Mouse (Mus musculus) stomach, embryonic 14.5 days (tissue): ENCODE results near the gene Stard8. TPM values are rescaled to one million over a fixed set of nuclear protein-coding genes. Genes with fewer than 3 reads are reported as not detected.

Experiments used
- ATAC-seq: fragments of 200-750 bp; cut with Nextera tagmentation; 2 replicates; pipeline ENCODE4 v1.8.0; 2017; ENCODE audit warnings: low read depth, moderate TSS enrichment; ENCODE audit not compliant: insufficient number of reproducible peaks, insufficient read depth, low FRiP score
- H3K27ac ChIP-seq: fragments of 300-500 bp; sonication (generic); 2 replicates; pipeline ENCODE4 v1.5.1; 2014; ENCODE audit warnings: mild to moderate bottlenecking, low read length, moderate library complexity, mixed read lengths
- H3K27me3 ChIP-seq: fragments of 300-500 bp; sonication (generic); 2 replicates; pipeline ENCODE4 v1.6.1; 2014; ENCODE audit warnings: low read length, control low read depth, mixed read lengths; ENCODE audit not compliant: control insufficient read depth, insufficient read depth
- H3K36me3 ChIP-seq: fragments of 300-500 bp; sonication (generic); 2 replicates; pipeline ENCODE4 v1.6.1; 2014; ENCODE audit warnings: mild to moderate bottlenecking, control low read depth, low read length, moderate library complexity, mixed read lengths; ENCODE audit not compliant: control insufficient read depth, insufficient read depth
- H3K4me1 ChIP-seq: fragments of 300-500 bp; sonication (generic); 2 replicates; pipeline ENCODE4 v1.6.1; 2014; ENCODE audit warnings: low read length, control low read depth, mixed read lengths; ENCODE audit not compliant: control insufficient read depth, insufficient read depth
- H3K4me2 ChIP-seq: fragments of 300-500 bp; sonication (generic); replicated peaks from 2 replicates; pipeline ENCODE4 v1.6.1; 2014; ENCODE audit warnings: low read depth, low read length, control low read depth
- H3K4me3 ChIP-seq: fragments of 300-500 bp; sonication (generic); 2 replicates; pipeline ENCODE4 v1.5.1; 2014; ENCODE audit warnings: low read depth, low read length, control low read depth
- H3K9ac ChIP-seq: fragments of 300-500 bp; sonication (generic); replicated peaks from 2 replicates; pipeline ENCODE4 v1.6.1; 2014; ENCODE audit warnings: low read depth, mild to moderate bottlenecking, control low read depth, low read length, moderate library complexity, mixed read lengths
- H3K9me3 ChIP-seq: fragments of 300-500 bp; sonication (generic); 2 replicates; pipeline ENCODE4 v1.6.1; 2016; ENCODE audit warnings: low read depth, low read length, control low read depth; ENCODE audit not compliant: control insufficient read depth
- WGBS: fragments of 180-500 bp; shearing (Covaris S2); extraction: QIAGEN DNeasy Blood & Tissue Kit; methylation state at CpG from one replicate; pipeline ENCODE4 v1.1.7; 2014; 5-methylcytosine and 5-hydroxymethylcytosine counted together
- polyA plus RNA-seq: library from polyadenylated mRNA; unstranded; fragments of >200 nt; fragmentation: Nextera tagmentation; extraction: Ambion mirVana; gene quantifications from 2 replicates; pipeline ENCODE4 v1.2.1, GENCODE M21; 2014

Stard8 gene
- polyA plus RNA-seq, 1 experiment from 2014 or later = 5.2 TPM

DNA sequence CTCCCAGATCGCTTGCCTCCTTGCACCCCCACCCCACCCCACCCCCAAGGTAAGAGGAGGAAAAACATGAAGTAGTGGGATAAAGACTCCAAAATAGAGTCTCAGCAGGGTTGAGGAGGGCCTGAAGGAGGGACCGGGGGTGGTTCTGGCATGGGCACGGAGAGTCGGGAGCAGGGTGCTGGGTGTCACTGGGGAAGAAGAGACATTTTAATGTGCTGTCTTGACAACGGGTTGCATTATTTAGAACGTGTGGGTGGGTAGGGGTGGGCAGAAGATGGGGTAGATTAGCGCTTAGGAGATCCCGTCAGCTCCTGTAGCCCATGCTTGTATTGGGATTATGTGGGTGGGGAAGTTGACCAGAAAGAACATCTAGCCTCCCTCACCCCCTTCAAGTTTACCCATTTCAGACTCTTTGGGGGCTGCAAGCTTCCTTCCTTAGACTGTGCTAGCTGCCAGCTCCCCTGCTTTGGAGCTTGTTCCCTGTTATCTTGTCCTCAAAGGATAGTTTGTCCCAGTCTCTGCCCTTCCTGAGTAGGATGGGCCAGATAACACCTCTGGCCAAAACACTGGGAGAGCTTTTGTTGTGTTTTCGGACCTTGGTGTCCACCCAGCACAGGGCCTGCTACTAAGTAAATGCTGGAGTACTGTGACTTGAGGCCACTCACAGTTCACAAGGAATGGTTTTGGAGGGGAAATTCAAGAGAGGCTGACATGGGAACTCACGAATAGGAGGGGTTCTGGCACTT lies 47.9 kb downstream of the Stard8 start:
- no peaks in the 10 kb centered on the region for H3K4me1 ChIP-seq
- H3K27me3 ChIP-seq = no peaks in the 10 kb centered on the region
- no peak overlapping the region for H3K4me2 ChIP-seq
- H3K36me3 ChIP-seq = no peaks in the 10 kb centered on the region
- no peak overlapping the region for H3K4me3 ChIP-seq
- no peak overlapping the region for H3K27ac ChIP-seq
- H3K9ac ChIP-seq = no peak overlapping the region
- ATAC-seq = no peak
- WGBS = 78% methylated on average over 9 of the region's 10 CpGs
- H3K9me3 ChIP-seq = no peaks in the 10 kb centered on the region

- no peak for ATAC-seq
- Histone ChIP-seq H3K27ac (no peak overlapping the region), H3K4me1 (no peaks in the 10 kb centered on the region), H3K4me3 (no peak overlapping the region), H3K36me3 (no peaks in the 10 kb centered on the region), H3K27me3 (no peaks in the 10 kb centered on the region), H3K9ac (no peak overlapping the region), H3K9me3 (no peaks in the 10 kb centered on the region), H3K4me2 (no peak overlapping the region)
- WGBS = 66% methylated on average over 7 of the region's 7 CpGs
Measured at GRCm38 (mm10) chrX:99052255-99052654, 49.2 kb downstream of the Stard8 start.

- H3K36me3 ChIP-seq = no peaks in the 10 kb centered on the region
- H3K27ac ChIP-seq = no peak overlapping the region
- H3K9ac ChIP-seq = no peak overlapping the region
- no peak overlapping the region for H3K4me2 ChIP-seq
- H3K27me3 ChIP-seq = no peaks in the 10 kb centered on the region
- no peak for ATAC-seq
- no peak overlapping the region for H3K4me3 ChIP-seq
- H3K9me3 ChIP-seq = no peaks in the 10 kb centered on the region
- WGBS = 71% methylated on average over 7 of the region's 7 CpGs
- no peaks in the 10 kb centered on the region for H3K4me1 ChIP-seq
Measured at GRCm38 (mm10) chrX:99054512-99054911, 51.5 kb downstream of the Stard8 start.

DNA sequence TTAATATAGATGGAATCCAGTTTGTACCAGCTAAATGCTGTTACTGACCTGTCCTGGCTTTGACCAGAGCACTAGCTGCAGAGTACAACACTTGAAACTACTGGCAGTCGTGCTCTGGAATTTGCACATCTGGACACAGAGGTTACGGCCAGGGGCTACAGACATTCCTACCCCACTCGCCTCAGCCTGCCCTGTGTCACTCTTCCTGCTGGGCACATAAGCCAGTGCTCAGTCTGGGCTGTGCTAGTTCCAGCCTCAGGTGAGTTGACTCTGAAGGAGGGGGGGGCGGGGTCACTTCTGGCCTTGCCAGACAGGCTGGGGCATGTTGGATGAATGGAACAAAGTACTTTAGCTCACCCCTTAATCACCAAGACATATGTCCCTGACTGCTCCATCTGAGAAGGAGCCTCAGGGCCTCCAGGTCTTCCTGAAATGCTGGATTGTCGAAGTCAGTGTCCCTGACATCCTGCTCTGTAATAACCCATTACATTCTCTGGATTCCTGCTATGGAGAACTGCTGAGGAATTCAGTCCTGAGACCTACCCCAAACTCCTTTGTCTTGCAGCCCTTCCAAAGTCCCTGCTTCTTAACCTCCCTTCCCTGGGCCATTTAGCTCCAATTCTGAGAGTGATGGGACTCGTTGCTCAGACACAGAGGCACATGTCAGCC lies 54.9 kb downstream of the Stard8 start:
- Histone ChIP-seq H3K27me3 (no peaks in the 10 kb centered on the region), H3K4me3 (no peak overlapping the region), H3K4me1 (no peaks in the 10 kb centered on the region), H3K4me2 (no peak overlapping the region), H3K27ac (no peak overlapping the region), H3K9ac (no peak overlapping the region), H3K36me3 (no peaks in the 10 kb centered on the region), H3K9me3 (no peaks in the 10 kb centered on the region)
- no peak for ATAC-seq
- 60% methylated on average over 6 of the region's 6 CpGs for WGBS

- H3K4me3 ChIP-seq = no peak overlapping the region
- no peak overlapping the region for H3K4me2 ChIP-seq
- no peak for ATAC-seq
- no peaks in the 10 kb centered on the region for H3K9me3 ChIP-seq
- no peaks in the 10 kb centered on the region for H3K36me3 ChIP-seq
- H3K27me3 ChIP-seq = no peaks in the 10 kb centered on the region
- no peaks in the 10 kb centered on the region for H3K4me1 ChIP-seq
- WGBS = 28% methylated on average over 4 of the region's 4 CpGs
- H3K9ac ChIP-seq = no peak overlapping the region
- no peak overlapping the region for H3K27ac ChIP-seq
Measured at GRCm38 (mm10) chrX:99059119-99059518, 56.1 kb downstream of the Stard8 start.

- H3K9ac ChIP-seq = no peak overlapping the region
- H3K36me3 ChIP-seq = no peaks in the 10 kb centered on the region
- no peak for ATAC-seq
- no peaks in the 10 kb centered on the region for H3K27me3 ChIP-seq
- H3K4me1 ChIP-seq = no peaks in the 10 kb centered on the region
- H3K4me3 ChIP-seq = no peak overlapping the region
- no peak overlapping the region for H3K4me2 ChIP-seq
- H3K9me3 ChIP-seq = no peaks in the 10 kb centered on the region
- H3K27ac ChIP-seq = no peak overlapping the region
- WGBS = 90% methylated on average over 9 of the region's 9 CpGs
Measured at GRCm38 (mm10) chrX:99065582-99065981, 62.5 kb downstream of the Stard8 start.

- no peaks in the 10 kb centered on the region for H3K36me3 ChIP-seq
- WGBS = 84% methylated on average over 9 of the region's 9 CpGs
Measured at GRCm38 (mm10) chrX:99066550-99066949, 63.5 kb downstream of the Stard8 start.

GRCm38 (mm10) chrX:99067232-99067631 lies 64.2 kb downstream of the Stard8 start:
- H3K4me3 ChIP-seq = no peak overlapping the region
- no peak overlapping the region for H3K27ac ChIP-seq
- no peaks in the 10 kb centered on the region for H3K27me3 ChIP-seq
- ATAC-seq = no peak
- no peak overlapping the region for H3K4me2 ChIP-seq
- no peaks in the 10 kb centered on the region for H3K9me3 ChIP-seq
- WGBS = 85% methylated on average over 7 of the region's 7 CpGs
- no peaks in the 10 kb centered on the region for H3K4me1 ChIP-seq
- H3K36me3 ChIP-seq = no peaks in the 10 kb centered on the region
- H3K9ac ChIP-seq = no peak overlapping the region

More at GRCm38 (mm10) chrX:99066550-99066949, 63.5 kb downstream of the Stard8 start:
- H3K4me2 ChIP-seq = no peak overlapping the region
- no peak for ATAC-seq
- H3K4me1 ChIP-seq = no peaks in the 10 kb centered on the region
- H3K9me3 ChIP-seq = no peaks in the 10 kb centered on the region
- H3K9ac ChIP-seq = no peak overlapping the region
- H3K4me3 ChIP-seq = no peak overlapping the region
- H3K27ac ChIP-seq = no peak overlapping the region
- no peaks in the 10 kb centered on the region for H3K27me3 ChIP-seq
